Mouse (Mus musculus) cerebellum, adult 18-20 months (tissue): Measurements from ENCODE around the gene Axl.

Experiments
- DNase-seq, 2 experiments: peaks; one replicate each; pipeline ENCODE4 v3.0.0; 2021

Axl gene

DNA sequence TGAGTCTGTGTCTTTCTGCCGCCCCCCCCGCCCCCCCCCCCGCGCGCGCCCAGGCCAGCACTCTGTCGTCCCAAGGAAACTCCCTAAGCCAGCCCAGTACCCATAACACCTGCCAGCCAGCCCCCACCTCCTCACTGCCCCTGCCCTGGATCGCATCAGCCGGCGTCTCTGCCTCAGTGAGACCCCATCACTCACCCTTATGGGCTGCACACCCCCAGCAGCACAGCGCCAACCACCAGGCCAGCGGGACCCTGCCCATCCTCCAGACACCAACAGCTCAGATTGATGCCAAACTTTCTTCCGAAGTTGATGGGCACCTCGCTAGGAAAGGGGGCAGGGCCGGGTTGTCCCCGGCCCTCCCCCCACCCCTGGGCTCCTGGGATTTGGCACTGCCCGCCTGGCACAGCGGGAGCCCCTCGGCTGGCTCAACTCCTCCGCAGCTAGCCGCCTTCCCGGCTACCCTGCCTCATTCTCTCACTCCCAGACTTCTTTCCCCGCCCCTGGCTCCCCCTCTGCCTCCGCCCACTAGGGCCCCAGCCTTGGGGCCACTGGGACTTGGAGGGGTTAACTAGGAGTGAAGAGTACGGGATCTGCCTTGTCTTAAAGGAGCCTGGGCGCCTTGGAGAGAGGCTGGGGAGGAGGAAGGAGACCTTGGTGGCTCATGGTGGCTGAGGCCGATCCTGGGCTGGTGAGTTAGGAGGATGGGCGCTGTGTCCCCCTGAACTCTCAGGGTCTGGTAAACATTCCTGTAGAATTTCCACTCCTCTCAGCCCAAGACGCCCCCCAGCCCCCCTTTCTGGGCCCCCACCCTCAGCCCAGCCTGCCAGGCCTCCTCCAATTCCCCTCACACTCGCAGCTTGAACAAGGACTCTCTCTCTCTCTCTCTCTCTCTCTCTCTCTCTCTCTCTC lies at the start of gene Axl:
Gene Axl (minus strand): TSS at position 486 of the 909 bp plus-strand sequence.
- DNase-seq, result peak; percentile 16 to 26

DNA sequence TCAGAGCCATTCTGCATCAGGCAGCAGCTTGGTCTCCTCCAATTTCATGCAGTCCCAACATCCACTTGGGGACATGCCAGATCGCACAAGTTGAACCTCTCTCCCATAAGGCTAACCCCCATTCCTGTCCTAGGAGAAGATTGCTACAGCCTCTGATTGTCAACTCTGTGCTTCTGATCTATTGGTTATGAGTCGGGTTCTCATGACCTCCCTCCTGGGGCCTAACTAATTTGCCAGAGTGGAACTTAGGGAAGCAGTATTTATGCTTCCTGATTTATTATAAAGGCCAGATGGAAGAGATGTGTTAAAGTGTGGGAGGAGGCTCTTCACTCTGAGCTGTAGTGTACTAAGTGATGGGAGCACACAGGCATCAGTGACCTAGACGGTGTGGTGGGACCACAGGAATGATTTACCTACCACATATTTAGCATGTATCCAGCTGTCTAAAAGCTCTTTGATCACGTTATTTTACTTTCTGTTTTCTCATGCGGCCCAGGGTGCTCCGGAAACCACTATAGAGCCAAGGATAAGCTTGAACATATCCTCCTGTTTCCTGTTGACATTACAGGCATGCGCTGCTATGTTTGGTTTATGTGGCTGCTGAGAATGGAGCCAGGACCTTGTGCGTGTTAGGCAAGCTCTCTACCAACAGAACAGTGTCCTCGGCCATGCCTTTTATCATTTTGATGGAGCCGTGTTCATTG lies 46.8 kb upstream of the Axl start:
- no peak for DNase-seq

DNA sequence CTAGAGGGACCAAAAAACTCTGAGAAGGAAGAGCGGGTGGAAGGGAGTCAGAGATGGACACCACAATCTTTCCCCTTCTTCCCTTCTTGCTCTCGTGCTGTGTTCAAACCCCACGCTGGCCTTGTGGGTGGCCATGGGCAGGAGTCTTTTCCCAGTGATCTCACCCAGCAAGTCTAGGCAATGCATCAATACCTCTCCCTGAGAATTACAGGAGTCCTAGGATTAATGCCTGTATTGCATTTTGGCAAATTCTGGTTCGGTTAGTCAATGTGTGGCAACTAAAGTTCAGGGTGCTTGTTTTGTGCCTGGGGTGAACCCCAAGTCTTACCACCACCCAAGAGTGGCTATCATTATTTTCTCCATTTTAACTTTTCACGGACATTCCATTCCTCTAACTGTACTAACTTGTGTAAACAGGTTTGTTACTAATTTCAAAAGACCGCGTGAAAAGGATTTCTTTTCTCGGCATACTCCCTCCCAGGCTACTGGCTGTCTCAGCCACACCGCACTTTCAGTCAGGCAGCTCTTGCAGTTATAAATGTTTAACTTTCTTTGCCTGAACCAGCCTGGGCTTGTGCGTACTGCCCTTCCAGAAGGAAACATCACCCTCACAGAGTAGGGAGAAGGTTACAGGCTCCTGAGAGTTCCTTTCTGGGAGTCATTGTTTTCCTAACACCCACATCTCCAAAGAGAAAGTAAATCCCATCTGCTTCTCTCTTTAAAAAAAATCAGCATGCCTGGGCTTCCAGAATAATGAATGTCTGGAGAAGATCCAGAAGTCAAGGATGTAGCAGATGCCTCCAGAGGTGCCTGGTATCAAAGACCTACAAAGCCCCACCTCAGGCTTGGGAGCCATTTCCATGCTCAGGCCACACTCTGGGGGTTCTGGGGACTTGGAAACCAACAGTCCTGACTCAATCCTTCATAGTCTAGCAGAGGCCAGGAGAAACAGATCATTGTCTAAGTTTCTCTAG lies 43.3 kb upstream of the Axl start:
- DNase-seq, result no peak

DNA sequence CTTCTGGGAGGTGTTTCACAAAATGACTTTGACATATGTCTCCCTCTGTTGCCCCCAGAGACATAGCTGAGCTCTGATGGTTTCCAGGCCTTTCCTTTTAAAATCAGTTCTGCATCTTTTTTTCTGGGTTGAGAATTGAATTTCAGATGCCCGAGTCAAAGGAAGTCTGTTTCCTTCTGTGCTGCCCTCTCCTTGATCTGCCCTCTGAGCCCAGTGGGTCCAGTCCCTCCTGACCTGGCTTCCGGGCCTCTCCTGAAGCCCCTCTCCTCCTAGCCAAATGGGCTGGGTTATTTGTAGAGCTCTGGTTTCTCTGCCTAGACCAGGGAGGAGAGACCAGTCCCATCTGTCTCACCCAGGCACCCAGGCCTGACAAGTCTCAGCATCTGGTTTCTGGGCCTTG lies 41.7 kb upstream of the Axl start:
- DNase-seq, result no peak

DNA sequence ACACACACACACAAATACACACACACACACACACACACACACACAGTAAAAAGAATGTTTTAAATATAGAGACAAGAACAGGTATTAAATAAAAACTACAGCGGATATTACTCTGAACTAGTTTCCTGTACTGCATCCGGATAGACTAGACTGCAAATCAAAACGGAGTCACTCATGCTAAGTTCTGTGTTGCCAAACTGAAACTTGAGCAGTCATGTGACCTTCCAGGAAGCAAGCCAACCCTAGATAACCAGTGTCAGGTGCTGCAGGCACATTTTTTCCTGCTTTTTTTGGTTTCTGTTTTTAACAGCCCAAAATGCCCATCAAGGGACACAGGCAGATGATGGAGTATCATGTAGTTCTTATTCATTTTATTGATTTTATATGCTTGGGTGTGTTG lies 38.7 kb upstream of the Axl start:
- no peak for DNase-seq

DNA sequence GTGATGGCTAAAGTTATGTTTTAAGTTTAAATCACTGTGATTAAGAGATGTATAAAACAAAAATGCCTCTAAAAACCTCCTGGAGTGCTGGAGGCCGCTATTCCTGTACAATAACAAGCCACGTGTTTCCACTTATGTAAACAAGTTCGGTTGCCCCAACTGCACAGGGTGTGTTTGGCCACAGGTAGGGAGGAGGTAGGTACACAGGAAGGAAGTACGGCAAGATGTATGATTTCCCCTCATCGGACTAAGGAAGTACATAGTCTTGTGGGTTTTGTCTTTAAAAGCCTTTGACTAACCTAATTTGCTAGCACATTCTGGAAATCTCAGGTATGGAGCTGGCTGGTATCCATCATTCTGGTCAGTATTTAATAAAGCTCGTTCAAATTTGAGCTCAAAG lies 37.5 kb upstream of the Axl start:
- no peak for DNase-seq

DNA sequence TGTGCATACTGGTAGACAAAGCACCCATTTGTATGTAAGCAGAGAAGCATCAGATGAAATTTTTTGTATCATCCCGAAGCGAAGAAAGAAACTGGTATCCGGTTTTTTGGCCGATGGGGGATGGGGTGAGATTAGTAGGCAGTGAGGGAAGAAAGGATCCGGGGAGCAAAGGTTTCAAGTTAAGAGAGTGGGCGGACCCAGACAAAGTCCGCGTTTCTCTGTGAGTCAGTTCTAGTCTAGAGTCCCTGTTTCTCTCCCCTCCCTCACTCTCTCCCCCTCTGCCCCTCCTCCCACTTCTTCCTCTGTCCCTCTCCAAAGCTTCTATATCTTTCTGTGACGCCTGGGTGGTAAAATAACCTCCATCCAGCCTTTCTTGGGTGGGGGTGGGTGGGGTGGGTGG lies 36.5 kb upstream of the Axl start:
- no peak for DNase-seq

DNA sequence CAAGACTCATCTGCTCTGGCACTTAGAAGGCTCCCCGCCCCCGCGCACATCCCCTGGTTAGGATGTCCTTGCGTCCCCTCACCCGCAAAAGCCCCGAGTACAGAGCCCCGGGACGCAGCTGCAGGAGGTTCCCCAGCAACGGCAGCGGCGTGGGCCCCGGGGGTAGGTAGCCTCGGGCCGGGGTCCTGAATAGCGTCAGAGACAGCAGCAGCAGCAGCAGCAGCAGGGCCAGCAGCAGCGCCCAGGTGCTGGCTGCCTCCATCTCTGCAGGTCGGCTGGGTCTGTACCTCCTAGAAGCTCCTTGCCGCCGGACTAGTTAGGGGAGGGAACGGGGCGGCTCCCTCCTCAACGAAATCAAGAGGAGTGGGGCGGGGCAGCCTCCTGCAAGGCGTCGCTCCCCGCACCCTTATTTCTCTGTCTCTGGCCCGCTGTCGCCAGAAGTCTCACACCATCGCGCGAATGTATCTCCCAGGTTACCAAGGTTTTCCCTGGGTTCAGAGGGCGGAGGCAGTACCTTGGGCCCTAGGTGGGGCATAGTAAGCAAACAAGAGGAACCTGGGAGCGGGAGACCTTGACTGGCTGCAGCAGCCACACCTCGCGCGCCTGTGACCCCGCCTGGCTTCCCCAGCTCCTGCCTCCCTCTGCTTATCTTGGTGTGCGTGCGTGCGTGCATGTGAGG lies 27.9 kb upstream of the Axl start, which contains the start of gene Cyp2s1:
Gene Cyp2s1 (minus strand): TSS at position 673 of the 679 bp plus-strand sequence.
- DNase-seq, result no peak

DNA sequence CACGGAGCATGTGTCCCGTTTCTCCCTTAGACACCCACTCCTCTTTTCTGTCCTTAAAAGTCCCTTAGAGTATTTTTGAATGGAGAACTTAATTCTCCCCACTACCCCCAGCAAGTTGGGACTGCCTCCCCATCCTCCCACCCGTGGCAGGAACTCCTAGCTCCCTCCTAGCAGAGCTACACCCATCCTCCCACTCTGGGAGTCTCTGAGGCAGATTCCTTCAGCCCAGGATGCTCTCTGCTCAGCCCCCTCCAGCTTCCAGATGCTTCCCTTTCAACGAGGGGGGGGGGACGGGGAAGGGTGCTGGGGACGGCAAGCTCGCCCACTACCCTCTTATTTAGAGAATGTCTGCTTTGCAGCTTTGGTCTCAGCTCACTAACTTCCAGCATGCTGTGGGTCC lies 27.1 kb upstream of the Axl start:
- DNase-seq, result no peak

DNA sequence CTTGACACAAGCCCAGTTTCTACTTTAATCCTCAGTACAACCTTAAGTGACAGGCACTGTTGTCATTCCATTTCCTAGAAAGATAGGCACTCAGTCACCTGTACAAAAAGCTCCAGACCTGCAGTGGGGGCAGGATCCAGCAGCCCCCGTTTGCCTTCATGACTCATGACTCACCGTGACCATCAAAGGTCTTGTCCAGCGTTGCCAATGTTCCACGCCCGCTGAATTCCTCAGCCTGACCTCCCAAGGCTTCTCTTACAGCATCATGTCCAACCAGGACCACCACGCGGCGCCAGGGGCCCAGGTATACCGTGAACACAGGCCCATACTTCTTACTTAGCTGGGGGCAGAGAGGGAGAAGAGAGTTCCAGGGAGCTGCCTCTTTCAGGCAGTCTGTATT lies 26.2 kb upstream of the Axl start:
- DNase-seq, result no peak

DNA sequence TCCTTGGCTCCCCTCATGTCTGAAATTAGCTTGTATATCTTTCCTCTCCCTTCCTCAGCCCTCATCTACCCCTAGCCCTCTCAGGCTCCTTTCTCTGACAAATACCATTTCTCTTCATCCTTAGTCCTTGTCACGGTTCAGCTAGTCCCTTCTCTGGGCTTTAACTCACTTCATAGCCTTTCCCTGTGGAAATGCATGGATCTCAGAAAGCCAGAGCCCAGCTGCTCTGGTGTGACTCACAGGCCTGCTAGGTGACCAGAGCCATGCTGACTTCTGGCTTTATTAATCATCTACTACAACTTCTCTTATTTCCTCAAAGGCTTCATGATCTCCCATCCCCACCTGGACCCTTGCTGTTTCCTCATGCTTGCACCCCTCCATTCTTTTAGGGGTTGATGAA lies 23.7 kb upstream of the Axl start:
- DNase-seq, result no peak

DNA sequence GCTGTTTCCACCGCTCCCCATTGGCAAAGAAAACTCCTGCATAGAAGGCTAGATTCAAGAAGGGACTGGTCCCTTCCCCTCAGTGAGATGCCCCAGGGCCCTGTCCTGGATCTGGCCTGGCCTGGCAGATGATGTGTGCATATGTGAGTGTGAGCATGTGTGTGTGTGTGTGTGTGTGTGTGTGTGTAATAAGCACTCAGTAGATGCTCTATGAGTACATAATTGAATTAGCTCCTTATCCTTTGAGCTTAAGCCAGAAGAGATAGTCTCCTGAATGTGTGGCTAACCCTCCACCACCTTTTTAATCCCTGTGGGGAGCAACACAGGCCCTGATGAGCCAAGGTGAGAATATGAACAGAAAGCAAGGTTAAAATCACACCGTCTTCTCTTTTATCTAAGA lies 23.2 kb upstream of the Axl start:
- DNase-seq, result no peak

DNA sequence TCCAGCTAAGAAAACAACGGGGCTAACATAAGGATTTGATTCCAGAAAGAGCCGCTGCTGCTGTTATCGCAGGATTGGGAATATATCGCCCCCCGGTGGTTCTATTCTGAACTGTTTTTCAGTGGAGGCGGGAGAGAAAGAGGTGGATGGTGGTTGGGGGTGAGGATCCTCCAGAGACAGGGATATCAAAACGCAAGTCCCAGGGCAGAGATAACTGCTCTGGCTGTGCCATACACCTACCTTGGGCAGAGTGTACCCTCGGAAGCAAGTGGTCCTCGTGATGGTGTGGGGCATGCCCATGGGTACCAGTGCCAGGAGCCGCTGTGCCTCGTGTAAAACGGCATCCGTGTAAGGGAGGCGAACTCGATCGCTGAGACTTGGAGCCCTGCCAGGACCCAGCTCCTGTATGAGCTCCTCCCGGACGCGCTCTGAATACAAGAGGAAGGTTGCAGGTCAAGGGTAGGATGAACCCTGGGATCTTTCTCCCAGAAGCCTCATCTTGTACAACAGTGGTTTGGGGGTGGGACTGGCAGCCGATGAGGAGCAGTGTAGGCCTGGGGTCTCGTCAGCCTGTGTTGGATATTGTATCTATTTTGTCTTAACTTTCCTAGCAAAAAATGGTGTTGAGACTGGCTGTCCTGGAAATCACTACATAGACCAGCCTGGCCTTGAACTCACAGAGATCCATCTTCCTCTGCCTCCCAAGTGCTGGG lies 17.3 kb upstream of the Axl start:
- peak; percentile 65 to 68 for DNase-seq

DNA sequence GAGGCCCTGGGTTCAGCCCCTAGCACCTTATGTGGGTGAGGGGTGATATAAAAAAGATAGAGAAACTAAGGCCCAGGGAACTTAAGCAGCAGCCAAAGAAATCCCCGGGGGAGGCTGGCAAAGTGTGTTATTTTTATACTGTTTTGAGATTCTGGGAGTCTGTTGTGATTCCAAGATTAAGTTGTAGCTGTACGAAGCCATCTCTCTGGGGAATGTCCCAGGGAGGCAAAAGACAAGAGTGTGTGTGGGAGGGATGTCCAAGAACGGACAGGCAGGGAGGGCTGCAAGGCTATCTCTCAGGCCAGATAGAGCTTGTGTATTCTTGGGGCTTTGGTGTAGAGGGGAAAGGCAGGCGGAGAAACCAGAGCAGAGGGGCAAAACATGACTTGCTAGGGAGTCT lies 16.3 kb upstream of the Axl start:
- no peak for DNase-seq

DNA sequence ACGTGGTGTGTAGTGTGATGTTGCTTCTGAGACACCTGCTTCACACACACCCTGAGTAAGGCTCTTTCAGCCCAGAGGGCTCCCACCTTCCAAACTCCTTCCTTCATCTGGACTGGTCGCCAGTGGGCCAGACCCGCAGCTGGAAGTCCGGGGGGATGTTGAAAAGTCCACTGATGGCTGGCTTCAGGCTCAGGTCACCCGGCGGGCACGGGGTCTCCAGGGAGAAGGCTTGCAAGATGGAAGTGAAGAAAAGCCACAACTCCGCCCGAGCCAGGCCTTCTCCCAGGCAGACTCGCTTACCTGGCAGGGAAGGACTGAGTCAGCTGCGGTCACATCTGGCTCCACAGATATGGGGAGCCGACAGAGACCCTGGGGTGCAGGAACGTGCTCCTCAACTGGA lies 15.0 kb upstream of the Axl start:
- no peak for DNase-seq

DNA sequence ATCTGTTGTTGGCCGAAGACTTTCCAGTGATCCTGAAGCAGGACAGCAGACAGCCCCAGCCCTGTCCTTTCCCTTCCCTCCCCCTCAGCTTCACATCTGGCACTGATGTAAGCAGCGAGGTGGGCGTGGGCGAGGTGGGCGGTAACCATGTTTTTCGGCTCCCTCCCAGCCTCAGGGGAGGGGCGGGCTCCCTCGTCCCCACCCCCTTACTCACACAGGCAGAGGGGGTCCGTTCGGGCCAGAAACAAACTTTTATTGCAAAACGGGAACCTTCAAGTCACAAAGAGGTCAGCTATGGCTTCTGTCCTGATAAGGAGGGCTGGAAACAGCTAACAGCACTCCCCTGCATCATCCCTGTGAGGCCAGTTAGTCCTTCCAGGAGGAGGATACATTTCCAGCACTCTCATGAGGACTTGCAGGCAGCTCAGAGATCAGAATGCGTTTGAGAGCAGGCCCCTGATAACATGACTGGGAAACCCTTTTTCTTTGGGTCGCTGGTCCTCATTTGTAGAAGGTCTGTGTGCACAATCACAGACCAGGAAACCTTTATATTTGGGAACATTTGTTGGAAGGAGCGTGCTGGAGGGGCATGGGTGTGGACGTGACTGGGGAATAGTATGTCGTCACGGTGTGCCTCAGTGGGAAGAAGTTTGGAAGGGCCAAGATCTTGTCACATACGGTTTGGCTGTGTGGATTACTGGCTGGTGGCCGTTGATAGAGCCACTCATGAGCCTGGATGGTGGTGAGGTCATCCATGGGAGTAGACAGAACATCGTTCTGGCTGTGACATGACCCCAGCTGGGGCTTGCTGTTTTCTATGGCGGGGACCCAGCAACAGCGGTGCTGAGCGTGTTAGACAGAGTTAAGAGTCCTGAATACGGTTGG lies 14.0 kb upstream of the Axl start:
- DNase-seq, result no peak

DNA sequence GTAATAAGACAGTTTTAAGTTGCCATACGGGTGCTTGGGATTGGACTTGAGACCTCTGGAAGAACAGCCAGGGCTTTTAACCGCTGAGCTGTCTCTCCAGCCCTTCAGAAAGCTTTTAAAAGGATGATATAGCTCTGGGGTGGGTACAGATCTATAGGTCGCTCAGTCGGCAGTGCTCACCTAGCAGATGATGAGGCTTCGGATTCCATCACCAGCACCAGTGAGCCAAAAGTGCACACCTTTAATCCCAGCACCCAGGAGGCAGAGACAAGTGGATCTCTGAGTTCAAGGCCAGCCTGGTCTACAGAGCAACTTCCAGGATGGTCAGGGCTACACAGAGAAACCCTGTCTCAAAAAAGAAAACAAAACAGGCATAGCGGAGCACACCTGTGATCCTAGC lies 12.5 kb upstream of the Axl start:
- no peak for DNase-seq

DNA sequence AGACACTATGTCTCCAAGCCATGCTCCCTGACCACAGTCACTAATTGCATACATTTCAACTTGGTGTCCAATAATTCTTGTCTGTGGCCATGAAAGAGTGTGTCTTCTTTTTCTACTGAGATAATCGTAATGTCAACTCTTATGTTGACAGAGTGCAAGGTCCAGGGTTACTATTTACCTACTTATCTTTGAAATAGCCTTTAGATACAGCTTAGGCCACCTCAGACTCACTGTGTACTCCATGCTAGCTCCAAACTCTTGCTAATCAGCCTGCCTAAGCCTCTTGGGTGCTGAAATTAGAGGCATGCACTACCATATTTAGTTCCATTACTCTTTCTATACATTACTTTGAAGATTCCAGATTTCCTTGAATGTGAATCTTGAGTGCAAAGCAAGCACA lies 10.9 kb upstream of the Axl start:
- no peak for DNase-seq

DNA sequence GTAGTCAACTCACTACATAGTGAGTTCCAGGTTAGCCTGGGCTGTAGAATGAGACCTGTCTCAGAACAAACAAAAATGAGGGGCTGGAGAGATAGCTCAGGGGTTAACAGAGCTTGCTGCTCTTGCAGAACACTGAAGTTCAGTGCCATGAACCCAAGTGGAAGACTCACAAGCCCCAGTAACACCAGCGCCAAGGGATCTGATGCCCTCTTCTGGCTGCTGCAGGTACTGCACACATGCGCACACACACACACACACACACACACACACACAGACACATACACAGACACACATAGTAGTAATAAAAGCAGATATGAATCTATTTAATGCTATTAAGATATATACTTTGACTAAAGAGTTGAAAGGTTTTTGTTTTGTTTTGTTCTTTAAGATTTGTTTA lies 10.0 kb upstream of the Axl start:
- no peak for DNase-seq

DNA sequence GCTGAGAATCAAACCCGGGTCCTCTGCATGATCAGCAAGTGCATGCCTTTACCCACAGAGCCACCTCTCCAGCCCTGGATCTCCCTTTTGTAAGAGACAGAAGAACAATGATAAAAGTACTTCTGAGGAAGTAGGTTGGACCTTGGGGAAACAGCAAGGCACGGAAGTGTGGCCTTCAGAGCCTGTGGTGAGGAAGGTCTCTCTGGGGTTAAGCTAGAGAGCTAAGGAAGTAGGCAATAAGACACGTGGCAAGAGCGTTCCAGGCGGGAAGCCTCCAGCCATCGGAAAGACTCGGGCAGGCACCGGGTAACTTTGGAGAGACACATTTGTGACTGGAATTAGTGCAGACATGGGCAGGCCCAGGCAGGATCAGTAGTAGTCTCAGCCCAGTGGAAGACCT lies 6.3 kb upstream of the Axl start:
- no peak for DNase-seq

DNA sequence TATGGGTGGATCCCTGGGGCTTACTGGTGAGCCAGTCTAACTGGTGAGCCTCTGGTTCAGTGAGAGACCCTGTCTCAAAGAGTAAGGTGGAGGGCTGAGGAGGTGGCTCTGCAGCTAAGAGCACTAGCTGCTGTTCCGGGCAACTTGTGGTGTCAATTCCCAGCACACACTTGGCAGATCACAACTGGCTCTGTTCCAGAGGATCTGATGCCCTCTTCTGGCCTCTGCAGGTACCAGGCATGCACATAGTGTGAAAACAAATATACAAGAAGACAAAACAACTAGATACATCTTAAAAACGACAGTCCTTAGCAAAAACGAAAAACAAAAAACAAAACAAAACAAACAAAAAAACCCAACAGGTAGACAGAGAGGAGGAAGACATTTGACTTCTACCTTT lies 5.2 kb upstream of the Axl start:
- no peak for DNase-seq
